ENCODE assay signal across 8 mouse cellular contexts in the genomic region with DNA sequence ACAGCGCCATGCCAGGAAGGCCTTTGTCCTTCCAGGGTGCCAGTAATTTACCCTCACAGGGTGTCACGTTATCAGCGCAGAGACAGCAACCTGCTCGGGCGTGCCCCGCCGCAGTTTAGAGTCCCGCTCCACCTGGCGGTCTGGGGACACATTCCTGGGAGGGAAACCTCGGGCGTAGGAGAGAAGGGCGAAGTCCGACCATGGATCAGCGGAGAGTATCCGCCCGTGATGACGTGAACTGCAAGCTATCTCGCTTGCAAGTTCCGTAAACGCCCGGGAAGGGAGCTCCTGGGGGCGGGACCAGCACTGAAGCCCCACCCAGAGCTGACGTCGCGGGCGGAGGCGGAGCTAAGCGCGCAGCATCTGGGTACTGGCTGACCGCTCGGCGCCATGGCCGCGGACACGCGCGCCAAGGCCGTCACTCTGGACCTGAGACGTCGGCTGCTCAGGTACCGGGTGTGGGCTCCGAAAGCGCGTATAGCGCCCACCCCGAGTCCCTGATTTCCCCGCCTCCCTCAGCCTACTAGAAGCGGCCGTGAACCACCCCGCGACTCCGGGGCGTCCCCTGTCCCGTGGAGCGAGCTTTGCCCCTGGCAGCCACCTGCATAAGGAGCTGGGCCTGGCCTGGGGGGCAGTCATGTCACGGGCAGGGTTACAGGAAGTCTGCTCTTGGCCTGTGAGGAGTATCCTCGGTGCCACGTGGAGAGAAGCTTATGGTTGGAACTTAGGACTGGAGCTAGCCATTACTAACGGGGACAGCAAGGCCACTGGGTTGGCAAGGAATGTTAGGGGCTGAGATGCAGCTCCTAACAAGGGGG. TPM values are rescaled to one million over a fixed set of nuclear protein-coding genes. Genes with fewer than 3 reads are reported as not detected.
DNase-seq lines count a peak whose midpoint lies in the region; ATAC-seq lines count a peak whose summit lies in the region.

Gene Phykpl, plus strand, starts transcription at position 327 of the 818 bp plus-strand sequence.

- H3K4me2 ChIP-seq in hindbrain, embryonic 12.5 days (replicated peaks) = peak within 1 kb of the TSS; percentile 84

- H3K9me3 ChIP-seq in hindbrain, embryonic 12.5 days (replicated peaks) = no peaks in the 10 kb centered on the region

- peak; percentile 93 for ATAC-seq in hindbrain, embryonic 12.5 days (ENCODE audit: low FRiP score)

- WGBS in hindbrain, embryonic 12.5 days = under 1% methylated on average over 59 of the region's 59 CpGs

- peak within 1 kb of the TSS; percentile 90 for H3K27ac ChIP-seq in hindbrain, embryonic 12.5 days

- no peaks in the 10 kb centered on the region for H3K27me3 ChIP-seq in hindbrain, embryonic 12.5 days

- H3K4me1 ChIP-seq in hindbrain, embryonic 12.5 days = peaks cover 21% of the 10 kb centered on the region

- H3K36me3 ChIP-seq in hindbrain, embryonic 12.5 days = peaks cover 35% of the 10 kb centered on the region

- peak within 1 kb of the TSS; percentile 81 for H3K9ac ChIP-seq in hindbrain, embryonic 12.5 days

- peak; percentile 99 for DNase-seq in NIH3T3 (ENCODE audit: low read depth)
- peak; percentile 98 to 99 for DNase-seq in cerebellum, postnatal 10 days
- DNase-seq in frontal cortex, postnatal 10 days (ENCODE audit: low spot score in 2 of 2) = peak; percentile 89 to 93
- DNase-seq in layer of hippocampus, postnatal 14 days (ENCODE audit: low spot score in 2 of 2) = peak; percentile 92 to 94
- peak; percentile 98 for DNase-seq in lung, postnatal 14 days
- peak; percentile 86 for DNase-seq in retina, adult 2 months (ENCODE audit: low read depth, low spot score)
- peak; percentile 95 to 96 for DNase-seq in thymus, postnatal 36 days

- H3K4me3 ChIP-seq in hindbrain, embryonic 12.5 days = peak within 1 kb of the TSS; percentile 58

RNA-seq across cellular contexts. Expression of gene Phykpl, which starts in this region (rescaled TPM):
- 14.0 and 16.0 TPM in 2 replicates for polyA plus RNA-seq in hindbrain, embryonic 12.5 days (2016; fragmentation: Nextera tagmentation; extraction: Ambion mirVana)
- total RNA-seq in layer of hippocampus, postnatal 14 days (2021) = 10 to 100 TPM in 1 of 2 experiments, 1 to 10 TPM in 1; 9.1 to 11.7 TPM

Comparison
In these comparisons a context has a peak if more than half of its experiments do, and no peak if none do; other contexts are left out.
1. Peak in every context shown above with its lines: DNase-seq, ATAC-seq, H3K4me3 ChIP-seq and H3K27ac ChIP-seq.